Mouse (Mus musculus) liver, embryonic 13.5 days (tissue): ENCODE results near the gene Vmn2r48. TPM values are rescaled to one million over a fixed set of nuclear protein-coding genes. Genes with fewer than 3 reads are reported as not detected.
"Not testable (repeated sequence)": the region's sequence is repeated elsewhere in the genome, so short reads cannot be mapped to it uniquely, and the experiment has no call there.

ENCODE experiments used
- ATAC-seq: fragments of 200-750 bp; cut with Nextera tagmentation; 2 replicates; pipeline ENCODE4 v1.8.0; 2017; ENCODE audit warnings: low read depth, mild to moderate bottlenecking, moderate number of reproducible peaks, moderate library complexity
- DNase-seq: peaks from one replicate; pipeline ENCODE4 v3.0.0; 2022
- H3K27ac ChIP-seq: fragments of 300-500 bp; sonication (generic); 2 replicates; pipeline ENCODE4 v1.5.1; 2015; ENCODE audit warnings: moderate library complexity, mild to moderate bottlenecking, inconsistent platforms
- H3K27me3 ChIP-seq: fragments of 300-500 bp; sonication (generic); 2 replicates; pipeline ENCODE4 v1.6.1; 2015; ENCODE audit warnings: mild to moderate bottlenecking, inconsistent platforms
- H3K36me3 ChIP-seq: fragments of 300-500 bp; sonication (generic); 2 replicates; pipeline ENCODE4 v1.6.1; 2015; ENCODE audit warnings: mild to moderate bottlenecking, inconsistent platforms
- H3K4me1 ChIP-seq: fragments of 300-500 bp; sonication (generic); replicated peaks from 2 replicates; pipeline ENCODE4 v1.6.1; 2015; ENCODE audit warnings: inconsistent platforms
- H3K4me2 ChIP-seq: fragments of 300-500 bp; sonication (generic); 2 replicates; pipeline ENCODE4 v1.6.1; 2015; ENCODE audit warnings: inconsistent platforms, mild to moderate bottlenecking, moderate library complexity
- H3K4me3 ChIP-seq: fragments of 300-500 bp; sonication (generic); replicated peaks from 2 replicates; pipeline ENCODE4 v1.5.1; 2015; ENCODE audit warnings: mild to moderate bottlenecking, inconsistent platforms
- H3K9ac ChIP-seq: fragments of 300-500 bp; sonication (generic); 2 replicates; pipeline ENCODE4 v1.6.1; 2015; ENCODE audit warnings: mild to moderate bottlenecking, inconsistent platforms
- H3K9me3 ChIP-seq: fragments of 300-500 bp; sonication (generic); replicated peaks from 2 replicates; pipeline ENCODE4 v1.6.1; 2016; ENCODE audit warnings: inconsistent platforms
- WGBS: fragments of 180-500 bp; shearing (Covaris S2); methylation state at CpG from one replicate; pipeline ENCODE4 v1.1.7; 2015; ENCODE audit not compliant: insufficient replicate concordance; 5-methylcytosine and 5-hydroxymethylcytosine counted together
- polyA plus RNA-seq: library from polyadenylated mRNA; unstranded; fragments of >200 nt; fragmentation: Nextera tagmentation; extraction: Ambion mirVana; gene quantifications from 2 replicates; pipeline ENCODE4 v1.2.1, GENCODE M21; 2015

The Vmn2r48 gene
- not detected in 2 replicates for polyA plus RNA-seq

DNA sequence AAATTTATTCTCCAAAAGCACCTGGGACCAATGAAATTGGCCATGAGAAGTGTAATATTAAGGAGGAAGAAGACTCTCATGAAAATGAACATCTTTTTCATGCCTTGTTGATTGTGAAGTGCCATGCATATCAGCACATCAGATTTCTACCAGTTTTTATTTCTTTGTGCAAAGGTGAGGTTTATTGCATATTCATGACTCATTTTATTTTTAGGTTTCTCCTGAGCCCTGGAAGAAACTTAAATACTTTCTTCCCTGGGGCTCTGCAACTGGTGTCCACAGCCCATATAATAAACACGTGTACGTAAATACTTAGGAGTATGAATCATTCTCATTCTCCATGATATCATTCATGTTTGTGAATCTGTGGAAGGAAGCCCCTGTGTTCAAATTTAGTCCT, at the start of gene Vmn2r48:
Gene Vmn2r48 (minus strand): TSS at position 101 of the 400 bp plus-strand sequence.
- H3K36me3 ChIP-seq, H3K9me3 ChIP-seq, ATAC-seq, H3K4me3 ChIP-seq, DNase-seq, H3K4me1 ChIP-seq, H3K27me3 ChIP-seq, H3K27ac ChIP-seq, H3K9ac ChIP-seq, H3K4me2 ChIP-seq: not testable (repeated sequence)
- 59% methylated on average over 2 of the region's 2 CpGs for WGBS

DNA sequence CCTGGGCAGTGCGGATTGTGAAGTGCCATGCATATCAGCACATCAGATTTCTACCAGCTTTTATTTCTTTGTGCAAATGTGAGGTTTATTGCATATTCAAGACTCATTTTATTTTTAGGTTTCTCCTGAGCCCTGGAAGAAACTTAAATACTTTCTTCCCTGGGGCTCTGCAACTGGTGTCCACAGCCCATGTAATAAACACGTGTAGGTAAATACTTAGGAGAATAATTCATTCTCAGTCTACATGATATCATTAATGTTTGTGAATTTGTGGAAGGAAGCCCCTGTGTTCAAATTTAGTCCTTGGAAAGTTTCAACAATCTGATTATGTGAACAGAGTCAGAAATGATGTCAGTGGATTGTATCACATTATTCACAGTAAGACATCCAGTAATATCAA, 38.8 kb upstream of the Vmn2r48 start, which contains the start of gene Vmn2r49:
Gene Vmn2r49 (minus strand): TSS at position 101 of the 400 bp plus-strand sequence.
- not testable (repeated sequence) for H3K36me3 ChIP-seq, H3K4me1 ChIP-seq, DNase-seq, H3K27me3 ChIP-seq, H3K27ac ChIP-seq, H3K4me3 ChIP-seq, H3K9ac ChIP-seq, ATAC-seq, H3K4me2 ChIP-seq, H3K9me3 ChIP-seq
- 73% methylated on average over 2 of the region's 2 CpGs for WGBS

Other genes starting within 250 kb of the Vmn2r48 start
- gene Vmn2r46, start 183.0 kb downstream of the Vmn2r48 start, polyA plus RNA-seq: not detected in 2 replicates
- gene Vmn2r47, start 112.3 kb downstream of the Vmn2r48 start, polyA plus RNA-seq: not detected in 2 replicates
- gene Vmn2r49, start 38.7 kb upstream of the Vmn2r48 start, polyA plus RNA-seq: not detected in 2 replicates
- not detected in 2 replicates for gene Vmn2r50, start 99.7 kb upstream of the Vmn2r48 start, polyA plus RNA-seq
- not detected in 2 replicates for gene Vmn2r51, start 152.2 kb upstream of the Vmn2r48 start, polyA plus RNA-seq
- gene Vmn2r52, start 223.0 kb upstream of the Vmn2r48 start, polyA plus RNA-seq: not detected in 2 replicates